Mouse (Mus musculus) CH12.LX (cell line): ENCODE data around the gene Fam217b. TPM values are rescaled to one million over a fixed set of nuclear protein-coding genes. Genes with fewer than 3 reads are reported as not detected.

Experiments used
- DNase-seq: peaks from one replicate; pipeline ENCODE4 v3.0.0-alpha.2; 2013; ENCODE audit errors: extremely low read depth
- H3K27ac ChIP-seq: 2 replicates; pipeline ENCODE4 v1.5.1; 2012; ENCODE audit warnings: low read depth, mild to moderate bottlenecking, control low read depth, moderate library complexity; ENCODE audit not compliant: insufficient read depth
- H3K27me3 ChIP-seq: replicated peaks from 2 replicates; pipeline ENCODE3; 2012; ENCODE audit warnings: inconsistent platforms
- H3K36me3 ChIP-seq, 2 experiments: replicated peaks in 1 of 2; 2 replicates each; pipeline versions ENCODE3 to v1.6.1; 2012; ENCODE audit warnings: inconsistent platforms in 1 of 2, low read length in 1 of 2, mild to moderate bottlenecking in 1 of 2, mixed read lengths in 1 of 2, moderate library complexity in 1 of 2; ENCODE audit not compliant: control insufficient read depth in 1 of 2, insufficient read depth in 1 of 2
- H3K4me1 ChIP-seq, 2 experiments: 2 replicates each; pipeline ENCODE4 v1.6.1; 2012; ENCODE audit warnings: inconsistent platforms in 1 of 2, moderate library complexity in 1 of 2; ENCODE audit not compliant: insufficient read depth in 2 of 2, control insufficient read depth in 1 of 2
- H3K4me2 ChIP-seq: 2 replicates; pipeline ENCODE4 v1.6.1; 2012; ENCODE audit warnings: low read depth, mild to moderate bottlenecking, control low read depth; ENCODE audit not compliant: poor library complexity, insufficient read depth, severe bottlenecking
- H3K4me3 ChIP-seq, 3 experiments: fragments of 150-350 bp in 1 of 3; sonication (generic) in 1 of 3; replicated peaks in 1 of 3; 2 replicates each; pipeline versions ENCODE3 to v1.5.1; 2011 to 2012; ENCODE audit warnings: low read depth in 2 of 3, low read length in 2 of 3, mild to moderate bottlenecking in 2 of 3, moderate library complexity in 2 of 3, control low read depth in 1 of 3, improper control_type of control experiment in 1 of 3, inconsistent platforms in 1 of 3, mixed read lengths in 1 of 3; ENCODE audit not compliant: poor library complexity in 1 of 3
- H3K79me2 ChIP-seq: replicated peaks from 2 replicates; pipeline ENCODE4 v1.6.1; 2012; ENCODE audit warnings: mild to moderate bottlenecking, moderate library complexity; ENCODE audit not compliant: control insufficient read depth, poor library complexity, insufficient read depth, severe bottlenecking; ENCODE audit errors: extremely low read depth
- H3K9ac ChIP-seq: 2 replicates; pipeline ENCODE4 v1.6.1; 2012; ENCODE audit warnings: low read depth, mild to moderate bottlenecking, control low read depth, moderate library complexity; ENCODE audit not compliant: insufficient read depth
- H3K9me3 ChIP-seq: replicated peaks from 2 replicates; pipeline ENCODE3; 2012; ENCODE audit warnings: low read length, inconsistent platforms, mixed read lengths
- CHD2 ChIP-seq: IDR thresholded peaks from 2 replicates; pipeline ENCODE4 v1.6.1; 2011; ENCODE audit warnings: low read length, improper control_type of control experiment
- CTCF ChIP-seq, 2 experiments: IDR thresholded peaks in 1 of 2; conservative IDR thresholded peaks in 1 of 2; 2 replicates each; pipeline ENCODE4 v1.5.1; 2011 to 2012; ENCODE audit warnings: low read depth in 2 of 2, low read length in 2 of 2, improper control_type of control experiment in 1 of 2, inconsistent platforms in 1 of 2, mild to moderate bottlenecking in 1 of 2, moderate library complexity in 1 of 2
- E2F4 ChIP-seq: IDR thresholded peaks from 2 replicates; pipeline ENCODE4 v1.6.1; 2011; ENCODE audit warnings: low read depth, low read length, improper control_type of control experiment; ENCODE audit not compliant: insufficient replicate concordance
- ELF1 ChIP-seq: IDR thresholded peaks from 2 replicates; pipeline ENCODE4 v1.6.1; 2014; ENCODE audit warnings: low read depth, mild to moderate bottlenecking, inconsistent platforms, low read length, improper control_type of control experiment
- ETS1 ChIP-seq: conservative IDR thresholded peaks from 2 replicates; pipeline ENCODE4 v1.6.1; 2012; ENCODE audit warnings: low read depth, mild to moderate bottlenecking, inconsistent platforms, low read length, improper control_type of control experiment, moderate library complexity
- HCFC1 ChIP-seq: IDR thresholded peaks from 2 replicates; pipeline ENCODE4 v1.6.1; 2012; ENCODE audit warnings: low read depth, mild to moderate bottlenecking, inconsistent platforms, low read length, improper control_type of control experiment
- IRF4 ChIP-seq: IDR thresholded peaks from 2 replicates; pipeline ENCODE4 v1.6.1; 2014; ENCODE audit warnings: low read depth, mild to moderate bottlenecking, inconsistent platforms, low read length, improper control_type of control experiment
- MAFK ChIP-seq: IDR thresholded peaks from 2 replicates; pipeline ENCODE4 v1.6.1; 2011; ENCODE audit warnings: low read length, improper control_type of control experiment; ENCODE audit not compliant: insufficient replicate concordance
- MAZ ChIP-seq: IDR thresholded peaks from 2 replicates; pipeline ENCODE4 v1.6.1; 2012; ENCODE audit warnings: low read depth, mild to moderate bottlenecking, inconsistent platforms, low read length, improper control_type of control experiment, moderate library complexity
- MEF2A ChIP-seq: IDR thresholded peaks from 2 replicates; pipeline ENCODE4 v1.6.1; 2014; ENCODE audit warnings: low read depth, mild to moderate bottlenecking, inconsistent platforms, low read length, improper control_type of control experiment, borderline replicate concordance
- NELFE ChIP-seq: IDR thresholded peaks from 2 replicates; pipeline ENCODE4 v1.6.1; 2011; ENCODE audit warnings: low read depth, low read length, improper control_type of control experiment
- NRF1 ChIP-seq: IDR thresholded peaks from 2 replicates; pipeline ENCODE4 v1.6.1; 2014; ENCODE audit warnings: low read depth, mild to moderate bottlenecking, inconsistent platforms, low read length, improper control_type of control experiment, moderate library complexity
- PAX5 ChIP-seq: IDR thresholded peaks from 2 replicates; pipeline ENCODE4 v1.6.1; 2012; ENCODE audit warnings: low read length, inconsistent platforms, mixed read lengths
- POLR2A ChIP-seq: IDR thresholded peaks from 2 replicates; pipeline ENCODE4 v1.6.1; 2011; ENCODE audit warnings: low read depth, mild to moderate bottlenecking, improper control_type of control experiment, low read length
- RAD21 ChIP-seq: IDR thresholded peaks from 2 replicates; pipeline ENCODE4 v1.6.1; 2011; ENCODE audit warnings: low read depth, mild to moderate bottlenecking, low read length, improper control_type of control experiment, moderate library complexity
- RCOR1 ChIP-seq: conservative IDR thresholded peaks from 2 replicates; pipeline ENCODE4 v1.6.1; 2012; ENCODE audit warnings: low read depth, mild to moderate bottlenecking, inconsistent platforms, low read length, improper control_type of control experiment
- SMC3 ChIP-seq: IDR thresholded peaks from 2 replicates; pipeline ENCODE4 v1.6.1; 2011; ENCODE audit warnings: low read depth, low read length, improper control_type of control experiment
- UBTF ChIP-seq: IDR thresholded peaks from 2 replicates; pipeline ENCODE4 v1.6.1; 2012; ENCODE audit warnings: low read depth, mild to moderate bottlenecking, inconsistent platforms, low read length, improper control_type of control experiment, moderate library complexity
- USF1 ChIP-seq: IDR thresholded peaks from 2 replicates; pipeline ENCODE4 v1.6.1; 2014; ENCODE audit warnings: low read depth, mild to moderate bottlenecking, inconsistent platforms, low read length, improper control_type of control experiment
- ZC3H11A ChIP-seq: IDR thresholded peaks from 2 replicates; pipeline ENCODE4 v1.6.1; 2012; ENCODE audit warnings: low read depth, mild to moderate bottlenecking, inconsistent platforms, low read length, improper control_type of control experiment
- ZKSCAN1 ChIP-seq: IDR thresholded peaks from 2 replicates; pipeline ENCODE4 v1.6.1; 2012; ENCODE audit warnings: low read depth, inconsistent platforms, low read length, improper control_type of control experiment, borderline replicate concordance
- ZMIZ1 ChIP-seq: IDR thresholded peaks from 2 replicates; pipeline ENCODE4 v1.6.1; 2012; ENCODE audit warnings: low read depth, mild to moderate bottlenecking, inconsistent platforms, low read length, improper control_type of control experiment
- ZNF384 ChIP-seq: IDR thresholded peaks from 2 replicates; pipeline ENCODE4 v1.6.1; 2012; ENCODE audit warnings: low read depth, low read length, improper control_type of control experiment, inconsistent platforms
- dilution Hi-C: fragments of 300-500 bp; cut with MboI; formaldehyde crosslinking; loops from 2 replicates; pipeline ENCODE4 v1.14.3; 2020; ENCODE audit warnings: low sequenced_read_pairs; ENCODE audit not compliant: extremely low pct_unique_long_range_greater_than_20kb, extremely low pct_ligation_motif_present
- in situ Hi-C: fragments of 300-500 bp; cut with MboI; formaldehyde crosslinking; loops from 3 replicates; pipeline ENCODE4 v1.14.3; 2019; ENCODE audit warnings: low sequenced_read_pairs, low pct_ligation_motif_present, low pct_unique_long_range_greater_than_20kb, mixed read lengths
- polyA plus RNA-seq: library from polyadenylated mRNA; unstranded; fragments of >175 nt; gene quantifications from 2 replicates; pipeline ENCODE4 v1.2.1, GENCODE M21; 2012; ENCODE audit warnings: low read depth; ENCODE audit not compliant: insufficient read length
- total RNA-seq, 2 experiments: library from RNA; depleted of rRNA; stranded (reverse); fragments of 300-350 nt in 1 of 2; fragments of >200 nt in 1 of 2; gene quantifications; 2 replicates each; pipeline ENCODE4 v1.2.3; 2012 to 2014

Gene Fam217b
- total and polyA plus RNA-seq, 3 experiments, result 0.05 to 0.08 TPM; not detected in 1

DNA sequence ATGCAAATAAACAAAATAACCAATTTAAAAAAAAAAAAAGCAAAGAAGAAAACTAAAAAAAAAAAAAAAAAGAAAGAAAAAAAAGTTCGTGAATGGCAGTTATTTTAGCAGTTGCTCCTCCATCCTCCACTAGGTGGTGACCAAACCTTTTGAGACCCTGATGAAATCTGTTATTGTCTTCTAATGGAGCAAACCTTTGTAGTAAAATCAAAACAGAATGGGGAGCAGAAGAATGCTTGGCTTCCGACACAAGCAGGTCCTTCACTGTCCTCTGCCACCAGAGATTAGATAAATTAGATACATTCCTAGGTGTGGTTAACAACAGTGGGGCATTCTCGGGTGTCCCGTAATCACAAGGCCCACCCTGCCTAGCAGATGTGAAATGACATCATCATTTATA lies 11.9 kb downstream of the Fam217b start:
- dilution Hi-C loops (no loop called here), in situ Hi-C loops (no loop called here)
- H3K4me2 ChIP-seq, result no peak overlapping the region
- no peaks in the 10 kb centered on the region for H3K79me2 ChIP-seq
- TF ChIP-seq PAX5, result no peak
- no peak for TF ChIP-seq ETS1
- TF ChIP-seq CTCF (conservative IDR thresholded peaks at IDR 0.05 in 1 of 2, IDR thresholded peaks at IDR 0.05 in 1 of 2; ENCODE audit: low read depth in 2 of 2, low read length in 2 of 2), result peak; percentile 5 to 57; a peak in 2 of 4 replicates
- no peak for TF ChIP-seq E2F4
- TF ChIP-seq UBTF, result no peak
- peak; percentile 54 for TF ChIP-seq RAD21
- TF ChIP-seq MAZ, result no peak
- TF ChIP-seq POLR2A, result no peak
- peak; percentile 11; the same call in 1 of the 2 replicates for TF ChIP-seq SMC3
- TF ChIP-seq NELFE, result no peak
- no peak for TF ChIP-seq ZMIZ1
- no peak for TF ChIP-seq ZC3H11A
- TF ChIP-seq ELF1, result no peak
- no peak for TF ChIP-seq HCFC1
- TF ChIP-seq ZNF384, result peak; percentile 82
- TF ChIP-seq CHD2, result no peak
- TF ChIP-seq ZKSCAN1, result no peak
- TF ChIP-seq MEF2A, result no peak
- TF ChIP-seq USF1, result no peak
- no peak for TF ChIP-seq NRF1
- TF ChIP-seq RCOR1, result no peak
- no peak for TF ChIP-seq IRF4
- no peaks in the 10 kb centered on the region for H3K9me3 ChIP-seq
- peak; percentile 6 for DNase-seq
- no peak overlapping the region for H3K27ac ChIP-seq
- H3K4me1 ChIP-seq, result no peaks in the 10 kb centered on the region
- no peak overlapping the region for H3K4me3 ChIP-seq
- H3K27me3 ChIP-seq, result peaks cover 40% of the 10 kb centered on the region
- no peak overlapping the region for H3K9ac ChIP-seq
- no peaks in the 10 kb centered on the region for H3K36me3 ChIP-seq

DNA sequence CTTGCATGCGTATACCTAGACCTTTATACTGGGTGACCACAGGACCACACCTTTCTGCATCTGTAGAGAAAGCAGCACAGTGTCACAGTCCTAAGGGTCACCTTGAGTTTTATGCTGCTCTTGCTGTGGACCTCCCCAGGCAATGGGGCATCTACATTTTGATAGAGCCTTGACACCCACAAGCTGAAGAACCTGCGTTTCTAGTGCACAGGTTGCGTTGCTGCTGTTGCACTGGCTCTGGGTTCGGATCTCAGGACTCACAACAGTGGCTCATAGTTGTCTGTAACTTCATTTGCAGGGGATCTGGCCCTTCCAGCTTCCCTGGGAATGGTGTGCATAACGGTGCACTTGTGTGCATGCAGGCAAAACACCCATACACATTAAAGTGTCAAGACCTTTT lies 12.9 kb downstream of the Fam217b start:
- DNase-seq, result no peak
- Histone ChIP-seq H3K27me3 (peaks cover 46% of the 10 kb centered on the region), H3K4me1 (no peaks in the 10 kb centered on the region), H3K79me2 (no peaks in the 10 kb centered on the region), H3K4me2 (no peak overlapping the region), H3K9ac (no peak overlapping the region), H3K27ac (no peak overlapping the region), H3K9me3 (no peaks in the 10 kb centered on the region), H3K36me3 (no peaks in the 10 kb centered on the region), H3K4me3 (no peak overlapping the region)
- in situ Hi-C loops (no loop called here), dilution Hi-C loops (no loop called here)
- no peak for TF ChIP-seq MAFK
